Mouse (Mus musculus) brown adipose tissue, adult 24 weeks (tissue): Measurements from ENCODE around the gene Ddx4. TPM values are rescaled to one million over a fixed set of nuclear protein-coding genes. Genes with fewer than 3 reads are reported as not detected.

Experiments used
- H3K27ac ChIP-seq: fragments of 200-500 bp; replicated peaks from 2 replicates; pipeline ENCODE4 v1.5.1; 2012; ENCODE audit warnings: low read depth, mild to moderate bottlenecking, low read length
- H3K4me1 ChIP-seq: fragments of 200-500 bp; 2 replicates; pipeline ENCODE4 v1.6.1; 2012; ENCODE audit warnings: low read length, mixed read lengths; ENCODE audit not compliant: control insufficient read depth, insufficient read depth, insufficient read length
- H3K4me3 ChIP-seq: fragments of 200-500 bp; 2 replicates; pipeline ENCODE4 v1.5.1; 2012; ENCODE audit warnings: low read depth, mild to moderate bottlenecking, low read length, moderate library complexity; ENCODE audit not compliant: insufficient read depth
- polyA plus RNA-seq: library from polyadenylated mRNA; stranded (reverse); fragments of >200 nt; gene quantifications from 2 replicates; pipeline ENCODE4 v1.2.4, GENCODE M21; 2012; ENCODE audit not compliant: missing spikeins, insufficient read depth, insufficient read length

Ddx4 gene
- polyA plus RNA-seq, 1 experiment = not detected

DNA sequence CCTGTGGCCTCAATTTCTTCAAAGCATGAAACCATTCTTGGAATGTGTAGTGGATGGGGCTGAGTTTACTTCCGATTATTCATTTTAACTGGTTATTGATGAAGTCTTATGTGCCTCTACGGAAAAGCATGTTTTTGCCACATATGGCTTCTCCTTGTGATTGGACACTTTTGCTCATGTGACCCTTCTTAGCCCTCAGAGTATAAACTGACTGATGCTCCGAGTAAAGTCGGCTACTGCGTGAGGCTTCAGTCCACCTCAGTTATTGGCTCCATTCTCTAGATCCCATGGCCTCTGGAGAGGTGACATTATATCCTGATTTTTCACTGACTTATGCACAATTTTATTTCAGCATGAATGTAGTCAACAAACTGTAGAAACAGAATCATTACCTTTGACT, 99.0 kb downstream of the Ddx4 start:
- Histone ChIP-seq H3K27ac (no peak overlapping the region), H3K4me3 (no peak overlapping the region), H3K4me1 (no peaks in the 10 kb centered on the region)

DNA sequence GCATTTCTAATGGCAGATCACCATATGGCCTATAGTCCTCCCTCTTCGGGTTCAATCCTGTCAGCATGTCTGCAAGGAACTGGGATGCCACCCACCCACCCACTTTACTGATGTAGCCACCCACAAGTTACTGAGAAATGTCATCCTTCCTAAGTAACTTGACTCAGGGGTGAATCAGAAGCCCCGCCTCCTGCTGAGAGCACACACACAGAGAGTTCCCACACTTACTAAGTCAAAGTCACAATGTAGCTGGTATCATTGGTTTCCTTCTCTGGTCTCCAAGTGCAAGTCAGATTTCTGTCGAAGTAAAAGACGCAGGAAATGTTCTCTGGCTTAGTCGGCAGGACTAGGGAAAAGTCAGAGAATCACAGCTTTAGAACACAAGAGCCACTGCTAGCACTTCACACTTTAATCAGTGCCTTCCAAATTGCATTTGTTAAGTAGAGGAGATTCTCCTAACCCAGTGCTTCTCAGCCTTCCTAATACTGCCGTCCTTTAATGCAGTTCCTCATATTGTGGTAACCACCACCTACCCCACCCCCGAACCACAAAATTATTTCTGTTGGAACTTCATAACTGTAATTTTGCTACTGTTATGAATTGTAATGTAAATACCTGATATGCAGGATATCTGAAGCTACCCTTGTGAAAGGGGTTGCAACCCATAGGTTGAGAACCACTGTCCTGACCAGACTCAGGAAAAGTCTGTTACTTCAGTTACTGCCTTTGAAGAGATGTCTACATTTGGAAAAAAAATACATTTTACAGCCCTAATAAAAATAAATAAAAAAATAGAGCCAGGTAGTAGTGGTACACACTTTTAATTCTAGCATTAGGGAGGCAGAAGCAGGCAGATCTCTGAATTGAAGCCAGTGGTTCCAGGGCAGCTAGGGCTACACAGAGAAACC, 100.4 kb downstream of the Ddx4 start:
- Histone ChIP-seq H3K27ac (no peak overlapping the region), H3K4me1 (no peaks in the 10 kb centered on the region), H3K4me3 (no peak overlapping the region)

Other genes with a start within 250 kb of the Ddx4 start
- gene Il6st, start 188.4 kb downstream of the Ddx4 start, polyA plus RNA-seq = 38.2 and 43.1 TPM in 2 replicates
- gene Il31ra, start 58.1 kb downstream of the Ddx4 start, polyA plus RNA-seq = not detected in 2 replicates
- gene Slc38a9, start 8.3 kb upstream of the Ddx4 start, polyA plus RNA-seq = 4.2 and 6.3 TPM in 2 replicates
- gene Plpp1, start 148.3 kb upstream of the Ddx4 start, polyA plus RNA-seq = 10.1 and 15.5 TPM in 2 replicates